Mouse (Mus musculus) heart, adult 8-10 months (tissue): ENCODE results near the gene Gng8. TPM values are rescaled to one million over a fixed set of nuclear protein-coding genes. Genes with fewer than 3 reads are reported as not detected.

Source experiments
- DNase-seq: peaks from one replicate; pipeline ENCODE4 v3.0.0; 2022; ENCODE audit warnings: low spot score
- total RNA-seq, 4 experiments: library from RNA; stranded (reverse); gene quantifications; 2 replicates each; pipeline ENCODE4 v1.2.4; 2022

Gene Gng8
- total RNA-seq, 4 experiments from 2014 or later: 1.0 to 1.5 (median 1.1) TPM

- no peak for DNase-seq
These were observed 15.6 kb upstream of the Gng8 start for GRCm38 (mm10) chr7:16876006-16876405.

GRCm38 (mm10) chr7:16876608-16877007 is 15.0 kb upstream of the Gng8 start:
- DNase-seq: no peak

- no peak for DNase-seq
These were observed 13.9 kb upstream of the Gng8 start for GRCm38 (mm10) chr7:16877717-16878116.

- no peak for DNase-seq
These were observed 11.6 kb upstream of the Gng8 start for GRCm38 (mm10) chr7:16879796-16880547.

GRCm38 (mm10) chr7:16880615-16881014 is 11.0 kb upstream of the Gng8 start:
- DNase-seq: no peak

- DNase-seq: no peak
These were observed 8.4 kb upstream of the Gng8 start for GRCm38 (mm10) chr7:16883162-16883561.

GRCm38 (mm10) chr7:16884334-16884733 is 7.3 kb upstream of the Gng8 start:
- no peak for DNase-seq

- no peak for DNase-seq
These were observed 6.3 kb upstream of the Gng8 start for GRCm38 (mm10) chr7:16885271-16885776.

- DNase-seq: no peak
These were observed 5.7 kb upstream of the Gng8 start for GRCm38 (mm10) chr7:16885905-16886304.

- DNase-seq: no peak
These were observed 1.1 kb upstream of the Gng8 start for GRCm38 (mm10) chr7:16890536-16890935.

GRCm38 (mm10) chr7:16890944-16891343 is 642 bp upstream of the Gng8 start:
- DNase-seq: peak; percentile 78

GRCm38 (mm10) chr7:16892352-16892730 is 755 bp downstream of the Gng8 start:
- no peak for DNase-seq

- no peak for DNase-seq
These were observed 2.0 kb downstream of the Gng8 start for GRCm38 (mm10) chr7:16893612-16894011.

- no peak for DNase-seq
These were observed 2.7 kb downstream of the Gng8 start for GRCm38 (mm10) chr7:16894279-16894678.

- DNase-seq: peak; percentile 71
These were observed 3.4 kb downstream of the Gng8 start for GRCm38 (mm10) chr7:16895000-16895399.

GRCm38 (mm10) chr7:16895511-16895910 is 3.9 kb downstream of the Gng8 start:
- no peak for DNase-seq

- no peak for DNase-seq
These were observed 8.9 kb downstream of the Gng8 start for GRCm38 (mm10) chr7:16900526-16900925.

GRCm38 (mm10) chr7:16903439-16903955 is 11.9 kb downstream of the Gng8 start:
- no peak for DNase-seq

- no peak for DNase-seq
These were observed 12.6 kb downstream of the Gng8 start for GRCm38 (mm10) chr7:16904120-16904675.

- peak; percentile 63 for DNase-seq
These were observed 14.0 kb downstream of the Gng8 start for GRCm38 (mm10) chr7:16905491-16906021.

- peak; percentile 74 for DNase-seq
These were observed 14.7 kb downstream of the Gng8 start, which contains the start of gene Ptgir for GRCm38 (mm10) chr7:16906281-16906680. Gene Ptgir (plus strand): TSS chr7:16906490.

- DNase-seq: no peak
These were observed 15.4 kb downstream of the Gng8 start for GRCm38 (mm10) chr7:16906889-16907559.
